Mouse (Mus musculus) forebrain, embryonic 15.5 days (tissue): ENCODE results near the gene Smco1. TPM values are rescaled to one million over a fixed set of nuclear protein-coding genes. Genes with fewer than 3 reads are reported as not detected.

Source experiments
- ATAC-seq: fragments of 200-750 bp; cut with Nextera tagmentation; replicated peaks from 2 replicates; pipeline ENCODE4 v1.8.0; 2017; ENCODE audit warnings: mild to moderate bottlenecking, moderate TSS enrichment, moderate library complexity
- H3K27ac ChIP-seq: fragments of 300-500 bp; sonication (generic); replicated peaks from 2 replicates; pipeline ENCODE4 v1.5.1; 2015; ENCODE audit warnings: mild to moderate bottlenecking, inconsistent platforms
- H3K27me3 ChIP-seq: fragments of 300-500 bp; sonication (generic); 2 replicates; pipeline ENCODE4 v1.6.1; 2015; ENCODE audit warnings: inconsistent platforms
- H3K36me3 ChIP-seq: fragments of 300-500 bp; sonication (generic); 2 replicates; pipeline ENCODE4 v1.6.1; 2015; ENCODE audit warnings: mild to moderate bottlenecking, inconsistent platforms
- H3K4me1 ChIP-seq: fragments of 300-500 bp; sonication (generic); 2 replicates; pipeline ENCODE4 v1.6.1; 2015; ENCODE audit warnings: inconsistent platforms
- H3K4me2 ChIP-seq: fragments of 300-500 bp; sonication (generic); replicated peaks from 2 replicates; pipeline ENCODE4 v1.6.1; 2015; ENCODE audit warnings: mild to moderate bottlenecking, inconsistent platforms
- H3K4me3 ChIP-seq: fragments of 300-500 bp; sonication (generic); 2 replicates; pipeline ENCODE4 v1.5.1; 2015; ENCODE audit warnings: mild to moderate bottlenecking, inconsistent platforms
- H3K9ac ChIP-seq: fragments of 300-500 bp; sonication (generic); replicated peaks from 2 replicates; pipeline ENCODE4 v1.6.1; 2015; ENCODE audit warnings: mild to moderate bottlenecking, inconsistent platforms
- H3K9me3 ChIP-seq: fragments of 300-500 bp; sonication (generic); 2 replicates; pipeline ENCODE4 v1.6.1; 2016; ENCODE audit warnings: inconsistent platforms
- WGBS: fragments of 180-500 bp; shearing (Covaris S2); methylation state at CpG from one replicate; pipeline ENCODE4 v1.1.7; 2015; ENCODE audit warnings: mixed read lengths; 5-methylcytosine and 5-hydroxymethylcytosine counted together
- microRNA counts: library from miRNA; unstranded; fragments of <30 nt; microRNA quantifications from one replicate; lab custom pipeline; 2016
- microRNA-seq: library from miRNA; unstranded; fragments of <30 nt; microRNA quantifications from one replicate; pipeline ENCODE4, GENCODE M21; 2016
- polyA plus RNA-seq: library from polyadenylated mRNA; unstranded; fragments of >200 nt; fragmentation: Nextera tagmentation; extraction: Ambion mirVana; gene quantifications from 2 replicates; pipeline ENCODE4 v1.2.1, GENCODE M21; 2015

Smco1 gene
- polyA plus RNA-seq, 1 experiment from 2014 or later = not detected

- WGBS = 56% methylated on average over 2 of the region's 2 CpGs
- no peak overlapping the region for H3K9ac ChIP-seq
- no peaks in the 10 kb centered on the region for H3K36me3 ChIP-seq
- H3K9me3 ChIP-seq = no peaks in the 10 kb centered on the region
- no peaks in the 10 kb centered on the region for H3K4me1 ChIP-seq
- no peak for ATAC-seq
- H3K27me3 ChIP-seq = no peaks in the 10 kb centered on the region
- H3K4me2 ChIP-seq = no peak overlapping the region
- H3K27ac ChIP-seq = no peak overlapping the region
- H3K4me3 ChIP-seq = no peak overlapping the region
Observed at GRCm38 (mm10) chr16:32316601-32317000, 45.3 kb downstream of the Smco1 start.

- Histone ChIP-seq H3K36me3 (no peaks in the 10 kb centered on the region), H3K27ac (no peak overlapping the region), H3K9ac (no peak overlapping the region), H3K4me2 (no peak overlapping the region), H3K4me3 (no peak overlapping the region), H3K27me3 (no peaks in the 10 kb centered on the region), H3K4me1 (no peaks in the 10 kb centered on the region), H3K9me3 (no peaks in the 10 kb centered on the region)
- ATAC-seq = no peak
- WGBS = 39% methylated on average over 7 of the region's 7 CpGs
Observed at GRCm38 (mm10) chr16:32323953-32324352, 52.7 kb downstream of the Smco1 start.

MicroRNAs within 50 kb of the gene (microRNA counts, 519-probe panel; counts per million panel counts)
- 2,197 counts per million, percentile 36 among the panel's probes with 10 or more counts for microRNA mmu-miR-1946a (lab: Ali Mortazavi, UCI)

Small RNA genes within 50 kb of the gene (microRNA-seq; reads per million reads assigned to microRNA genes)
- not detected for gene Mir1946a

Other genes starting within 250 kb of the Smco1 start
- 45.4 and 46.1 TPM in 2 replicates for gene Pak2, start 192.1 kb upstream of the Smco1 start, polyA plus RNA-seq
- gene Pigx, start 171.7 kb upstream of the Smco1 start, polyA plus RNA-seq = 130 TPM in 2 replicates
- 41.7 and 45.7 TPM in 2 replicates for gene Cep19, start 171.7 kb upstream of the Smco1 start, polyA plus RNA-seq
- 7.8 and 8.2 TPM in 2 replicates for gene Nrros, start 105.9 kb upstream of the Smco1 start, polyA plus RNA-seq
- gene Bex6, start 91.6 kb upstream of the Smco1 start, polyA plus RNA-seq = not detected in 2 replicates
- gene Fbxo45, start 24.3 kb upstream of the Smco1 start, polyA plus RNA-seq = 20.2 and 22.8 TPM in 2 replicates
- 16.6 and 17.4 TPM in 2 replicates for gene Wdr53, start 24.2 kb upstream of the Smco1 start, polyA plus RNA-seq
- 35.9 and 36.0 TPM in 2 replicates for gene Rnf168, start 6.0 kb downstream of the Smco1 start, polyA plus RNA-seq
- gene Ubxn7, start 60.8 kb downstream of the Smco1 start, polyA plus RNA-seq = 26.2 and 26.7 TPM in 2 replicates
- gene Tm4sf19, start 129.0 kb downstream of the Smco1 start, polyA plus RNA-seq = not detected in 2 replicates
- 33.8 and 34.2 TPM in 2 replicates for gene Tctex1d2, start 148.2 kb downstream of the Smco1 start, polyA plus RNA-seq
- 47.4 and 47.6 TPM in 2 replicates for gene Pcyt1a, start 159.5 kb downstream of the Smco1 start, polyA plus RNA-seq
- gene Slc51a, start 216.4 kb downstream of the Smco1 start, polyA plus RNA-seq = 0.11 and 0.29 TPM in 2 replicates
- not detected in 2 replicates for gene Zdhhc19, start 224.8 kb downstream of the Smco1 start, polyA plus RNA-seq